Mouse (Mus musculus) lung, postnatal 0 days (tissue): ENCODE results near the gene Stk4. TPM values are rescaled to one million over a fixed set of nuclear protein-coding genes. Genes with fewer than 3 reads are reported as not detected.

Experiments
- ATAC-seq: fragments of 200-750 bp; cut with Nextera tagmentation; 2 replicates; pipeline ENCODE4 v1.8.0; 2017; ENCODE audit warnings: moderate library complexity
- DNase-seq: peaks from one replicate; pipeline ENCODE4 v3.0.0-alpha.2; 2016; ENCODE audit warnings: low spot score
- H3K27ac ChIP-seq: fragments of 300-500 bp; sonication (generic); 2 replicates; pipeline ENCODE4 v1.5.1; 2014; ENCODE audit warnings: antibody characterized with exemption, mild to moderate bottlenecking, low read length, mixed read lengths
- H3K27me3 ChIP-seq: fragments of 300-500 bp; sonication (generic); replicated peaks from 2 replicates; pipeline ENCODE4 v1.6.1; 2014; ENCODE audit warnings: low read length, mixed read lengths; ENCODE audit not compliant: insufficient read depth
- H3K36me3 ChIP-seq: fragments of 300-500 bp; sonication (generic); 2 replicates; pipeline ENCODE4 v1.6.1; 2014; ENCODE audit warnings: low read length, mixed read lengths; ENCODE audit not compliant: insufficient read depth
- H3K4me1 ChIP-seq: fragments of 300-500 bp; sonication (generic); 2 replicates; pipeline ENCODE4 v1.6.1; 2014; ENCODE audit warnings: antibody characterized with exemption, low read depth, low read length, mixed read lengths; ENCODE audit not compliant: insufficient read depth
- H3K4me2 ChIP-seq: fragments of 300-500 bp; sonication (generic); replicated peaks from 2 replicates; pipeline ENCODE4 v1.6.1; 2014; ENCODE audit warnings: low read depth, mild to moderate bottlenecking, low read length, moderate library complexity, mixed read lengths
- H3K4me3 ChIP-seq: fragments of 300-500 bp; sonication (generic); 2 replicates; pipeline ENCODE4 v1.5.1; 2014; ENCODE audit warnings: low read depth, low read length
- H3K9ac ChIP-seq: fragments of 300-500 bp; sonication (generic); replicated peaks from 2 replicates; pipeline ENCODE4 v1.6.1; 2014; ENCODE audit warnings: low read depth, mild to moderate bottlenecking
- H3K9me3 ChIP-seq: fragments of 300-500 bp; sonication (generic); 2 replicates; pipeline ENCODE4 v1.6.1; 2016; ENCODE audit warnings: low read length, mixed read lengths
- CTCF ChIP-seq: IDR thresholded peaks from 2 replicates; pipeline ENCODE4 v1.5.1; 2016; ENCODE audit warnings: antibody characterized with exemption, mild to moderate bottlenecking
- EP300 ChIP-seq: IDR thresholded peaks from 2 replicates; pipeline ENCODE4 v1.6.1; 2016; ENCODE audit warnings: antibody characterized with exemption, mild to moderate bottlenecking, control low read depth
- WGBS: fragments of 180-500 bp; shearing (Covaris S2); extraction: QIAGEN DNeasy Blood & Tissue Kit; methylation state at CpG from one replicate; pipeline ENCODE4 v1.1.7; 2014; 5-methylcytosine and 5-hydroxymethylcytosine counted together
- polyA plus RNA-seq: library from polyadenylated mRNA; unstranded; fragments of >200 nt; fragmentation: Nextera tagmentation; extraction: Ambion mirVana; gene quantifications from 2 replicates; pipeline ENCODE4 v1.2.1, GENCODE M21; 2015

Gene Stk4
- polyA plus RNA-seq, 1 experiment from 2014 or later, result 27.0 TPM

- Histone ChIP-seq H3K36me3 (no peaks in the 10 kb centered on the region), H3K4me2 (no peak overlapping the region), H3K4me3 (no peak overlapping the region), H3K9me3 (no peaks in the 10 kb centered on the region), H3K9ac (no peak overlapping the region), H3K4me1 (no peaks in the 10 kb centered on the region), H3K27ac (no peak overlapping the region), H3K27me3 (no peaks in the 10 kb centered on the region)
- 100% methylated on average over 1 of the region's 1 CpGs for WGBS
- TF ChIP-seq EP300 (no peak), CTCF (no peak)
- no peak for ATAC-seq
- no peak for DNase-seq
Observed at GRCm38 (mm10) chr2:164038407-164039028, 31.6 kb upstream of the Stk4 start.

- peak; percentile 23 for DNase-seq
- TF ChIP-seq EP300 (no peak), CTCF (no peak)
- no peak overlapping the region for H3K4me3 ChIP-seq
- 64% methylated on average over 6 of the region's 6 CpGs for WGBS
- H3K9me3 ChIP-seq, result no peaks in the 10 kb centered on the region
- no peaks in the 10 kb centered on the region for H3K4me1 ChIP-seq
- no peak overlapping the region for H3K27ac ChIP-seq
- H3K36me3 ChIP-seq, result no peaks in the 10 kb centered on the region
- H3K4me2 ChIP-seq, result no peak overlapping the region
- 0 out of 2 replicates have a peak, but pooled peaks have one; percentile 17 for ATAC-seq
- H3K9ac ChIP-seq, result no peak overlapping the region
- no peaks in the 10 kb centered on the region for H3K27me3 ChIP-seq
Observed at GRCm38 (mm10) chr2:164040949-164041348, 29.2 kb upstream of the Stk4 start.

- Histone ChIP-seq H3K27me3 (no peaks in the 10 kb centered on the region), H3K4me2 (no peak overlapping the region), H3K27ac (no peak overlapping the region), H3K4me3 (no peak overlapping the region), H3K4me1 (no peaks in the 10 kb centered on the region), H3K9me3 (no peaks in the 10 kb centered on the region), H3K36me3 (no peaks in the 10 kb centered on the region), H3K9ac (no peak overlapping the region)
- 70% methylated on average over 2 of the region's 2 CpGs for WGBS
- DNase-seq, result no peak
- TF ChIP-seq EP300 (no peak), CTCF (no peak)
- no peak for ATAC-seq
Observed at GRCm38 (mm10) chr2:164041523-164041922, 28.6 kb upstream of the Stk4 start.

- Histone ChIP-seq H3K4me2 (peak overlapping the region; percentile 43), H3K9ac (no peak overlapping the region), H3K27me3 (no peaks in the 10 kb centered on the region), H3K4me1 (no peaks in the 10 kb centered on the region), H3K36me3 (0 out of 2 replicates have a peak, but pooled peaks cover 2% of the 10 kb centered on the region), H3K27ac (no peak overlapping the region), H3K9me3 (no peaks in the 10 kb centered on the region), H3K4me3 (no peak overlapping the region)
- TF ChIP-seq EP300 (no peak), CTCF (no peak)
- peak; percentile 76 for ATAC-seq
- WGBS, result 2% methylated on average over 11 of the region's 16 CpGs
- peak; percentile 56 for DNase-seq
Observed at GRCm38 (mm10) chr2:164047197-164047690, 22.9 kb upstream of the Stk4 start.

GRCm38 (mm10) chr2:164053767-164054166 is 16.4 kb upstream of the Stk4 start:
- no peaks in the 10 kb centered on the region for H3K27me3 ChIP-seq
- H3K27ac ChIP-seq, result no peak overlapping the region
- H3K4me1 ChIP-seq, result no peaks in the 10 kb centered on the region
- ATAC-seq, result no peak
- H3K36me3 ChIP-seq, result peaks cover 25% of the 10 kb centered on the region
- no peak overlapping the region for H3K9ac ChIP-seq
- no peak for DNase-seq
- 76% methylated on average over 8 of the region's 8 CpGs for WGBS
- no peak overlapping the region for H3K4me3 ChIP-seq
- no peaks in the 10 kb centered on the region for H3K9me3 ChIP-seq
- TF ChIP-seq EP300, result no peak
- TF ChIP-seq CTCF, result no peak
- H3K4me2 ChIP-seq, result no peak overlapping the region

GRCm38 (mm10) chr2:164054671-164055070 is 15.5 kb upstream of the Stk4 start:
- ATAC-seq (no peak), DNase-seq (no peak)
- Histone ChIP-seq H3K4me1 (no peaks in the 10 kb centered on the region), H3K9me3 (no peaks in the 10 kb centered on the region), H3K4me3 (no peak overlapping the region), H3K27ac (no peak overlapping the region), H3K9ac (no peak overlapping the region), H3K27me3 (no peaks in the 10 kb centered on the region), H3K4me2 (no peak overlapping the region), H3K36me3 (peaks cover 33% of the 10 kb centered on the region)
- TF ChIP-seq EP300 (no peak), CTCF (no peak)
- WGBS, result 92% methylated on average over 8 of the region's 8 CpGs
